Mouse (Mus musculus) small intestine, adult 2 months (tissue): ENCODE data around the gene Il15.

ENCODE experiments used
- CTCF ChIP-seq: fragments of 200-500 bp; IDR thresholded peaks from 2 replicates; pipeline ENCODE4 v1.5.1; 2012; ENCODE audit warnings: low read depth, mild to moderate bottlenecking, control low read depth, inconsistent platforms, low read length, moderate library complexity, mixed read lengths; ENCODE audit not compliant: insufficient replicate concordance, insufficient read length; ENCODE audit errors: extremely low read depth
- POLR2A ChIP-seq: fragments of 200-500 bp; IDR thresholded peaks from 2 replicates; pipeline ENCODE4 v1.6.1; 2012; ENCODE audit warnings: low read depth, mild to moderate bottlenecking, control low read depth, inconsistent platforms, low read length, moderate library complexity

GRCm38 (mm10) chr8:82285866-82286265 lies 117.2 kb downstream of the Il15 start:
- TF ChIP-seq CTCF: no peak
- no peak for TF ChIP-seq POLR2A
